Mouse (Mus musculus) neural tube, embryonic 14.5 days (tissue): ENCODE measurements around the gene Ints14. TPM values are rescaled to one million over a fixed set of nuclear protein-coding genes. Genes with fewer than 3 reads are reported as not detected.
A peak's percentile ranks its signal among the peaks of the same experiment; 100 is the strongest.

Experiments
- ATAC-seq: fragments of 200-750 bp; cut with Nextera tagmentation; 2 replicates; pipeline ENCODE4 v1.8.0; 2017; ENCODE audit warnings: low read depth, mild to moderate bottlenecking, moderate TSS enrichment, moderate library complexity
- H3K27ac ChIP-seq: fragments of 300-500 bp; sonication (generic); 2 replicates; pipeline ENCODE4 v1.5.1; 2014; ENCODE audit warnings: low read depth, mild to moderate bottlenecking, control low read depth, low read length, moderate library complexity, mixed read lengths
- H3K27me3 ChIP-seq: fragments of 300-500 bp; sonication (generic); 2 replicates; pipeline ENCODE4 v1.6.1; 2014; ENCODE audit warnings: low read length; ENCODE audit not compliant: control insufficient read depth, insufficient read depth
- H3K36me3 ChIP-seq: fragments of 300-500 bp; sonication (generic); 2 replicates; pipeline ENCODE4 v1.6.1; 2014; ENCODE audit warnings: low read length, mixed read lengths; ENCODE audit not compliant: control insufficient read depth, insufficient read depth
- H3K4me1 ChIP-seq: fragments of 300-500 bp; sonication (generic); 2 replicates; pipeline ENCODE4 v1.6.1; 2014; ENCODE audit warnings: low read length; ENCODE audit not compliant: control insufficient read depth, insufficient read depth
- H3K4me2 ChIP-seq: fragments of 300-500 bp; sonication (generic); 2 replicates; pipeline ENCODE4 v1.6.1; 2014; ENCODE audit warnings: mild to moderate bottlenecking, low read depth, low read length, control low read depth
- H3K4me3 ChIP-seq: fragments of 300-500 bp; sonication (generic); 2 replicates; pipeline ENCODE4 v1.5.1; 2014; ENCODE audit warnings: low read depth, low read length, control low read depth, mixed read lengths
- H3K9ac ChIP-seq: fragments of 300-500 bp; sonication (generic); replicated peaks from 2 replicates; pipeline ENCODE4 v1.6.1; 2014; ENCODE audit warnings: low read depth, mild to moderate bottlenecking, control low read depth, low read length, mixed read lengths
- H3K9me3 ChIP-seq: fragments of 300-500 bp; sonication (generic); 2 replicates; pipeline ENCODE4 v1.6.1; 2016; ENCODE audit warnings: low read length; ENCODE audit not compliant: control insufficient read depth
- WGBS: fragments of 180-500 bp; shearing (Covaris S2); extraction: QIAGEN DNeasy Blood & Tissue Kit; methylation state at CpG from one replicate; pipeline ENCODE4 v1.1.7; 2014; 5-methylcytosine and 5-hydroxymethylcytosine counted together
- polyA plus RNA-seq: library from polyadenylated mRNA; unstranded; fragments of >200 nt; fragmentation: Nextera tagmentation; extraction: Ambion mirVana; gene quantifications from 2 replicates; pipeline ENCODE4 v1.2.1, GENCODE M21; 2014

Ints14 gene
- polyA plus RNA-seq, 1 experiment from 2014 or later, result 37.3 TPM

DNA sequence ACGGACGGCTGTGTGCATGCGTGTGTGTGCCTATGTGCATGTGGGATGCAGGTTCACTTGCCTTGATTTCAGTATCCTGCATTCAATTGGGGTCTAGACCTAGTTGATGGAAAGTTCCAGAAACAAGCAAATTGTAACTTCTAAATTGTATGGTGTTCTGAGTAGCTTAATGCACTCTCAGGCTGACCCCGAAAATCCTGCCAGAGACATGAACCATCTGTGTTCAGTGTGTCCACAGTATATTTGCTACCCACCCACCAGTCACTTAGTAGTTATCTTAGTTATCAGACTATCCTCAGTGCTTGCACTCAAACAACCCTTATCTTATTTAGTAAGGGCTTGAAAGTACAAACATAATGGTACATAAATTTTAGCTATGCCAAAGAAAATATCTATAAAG, 19.1 kb upstream of the Ints14 start:
- Histone ChIP-seq H3K4me2 (no peak overlapping the region), H3K27me3 (no peaks in the 10 kb centered on the region), H3K9ac (no peak overlapping the region), H3K27ac (no peak overlapping the region), H3K4me1 (peaks cover 4% of the 10 kb centered on the region; the same call in 1 of the 2 replicates), H3K4me3 (no peak overlapping the region), H3K36me3 (no peaks in the 10 kb centered on the region), H3K9me3 (no peaks in the 10 kb centered on the region)
- no peak for ATAC-seq
- 86% methylated on average over 4 of the region's 4 CpGs for WGBS

DNA sequence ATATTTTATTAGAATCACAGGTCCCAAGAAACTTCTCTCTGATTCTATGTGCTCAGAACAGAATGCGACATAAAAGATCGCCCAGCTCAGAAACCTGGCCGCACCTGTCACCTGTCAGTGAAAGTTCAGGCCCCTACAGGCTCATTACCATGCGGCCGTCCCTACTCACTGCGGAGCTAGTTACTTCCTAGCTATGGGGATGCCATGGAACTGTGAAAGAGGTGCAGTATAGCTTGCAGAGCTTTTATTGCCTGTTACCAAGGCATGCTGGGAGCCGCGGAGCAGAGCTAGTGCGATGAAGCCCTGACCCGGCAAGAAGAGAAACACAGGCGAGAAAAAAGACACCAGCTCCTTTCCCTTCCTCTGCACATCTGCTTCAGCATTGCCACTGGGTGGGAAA, 16.7 kb upstream of the Ints14 start:
- Histone ChIP-seq H3K9ac (no peak overlapping the region), H3K4me3 (no peak overlapping the region), H3K36me3 (no peaks in the 10 kb centered on the region), H3K4me2 (peak overlapping the region; percentile 23; the same call in 1 of the 2 replicates), H3K27me3 (no peaks in the 10 kb centered on the region), H3K27ac (no peak overlapping the region), H3K9me3 (no peaks in the 10 kb centered on the region), H3K4me1 (peaks cover 4% of the 10 kb centered on the region; the same call in 1 of the 2 replicates)
- WGBS, result 8% methylated on average over 11 of the region's 11 CpGs
- ATAC-seq, result no peak

DNA sequence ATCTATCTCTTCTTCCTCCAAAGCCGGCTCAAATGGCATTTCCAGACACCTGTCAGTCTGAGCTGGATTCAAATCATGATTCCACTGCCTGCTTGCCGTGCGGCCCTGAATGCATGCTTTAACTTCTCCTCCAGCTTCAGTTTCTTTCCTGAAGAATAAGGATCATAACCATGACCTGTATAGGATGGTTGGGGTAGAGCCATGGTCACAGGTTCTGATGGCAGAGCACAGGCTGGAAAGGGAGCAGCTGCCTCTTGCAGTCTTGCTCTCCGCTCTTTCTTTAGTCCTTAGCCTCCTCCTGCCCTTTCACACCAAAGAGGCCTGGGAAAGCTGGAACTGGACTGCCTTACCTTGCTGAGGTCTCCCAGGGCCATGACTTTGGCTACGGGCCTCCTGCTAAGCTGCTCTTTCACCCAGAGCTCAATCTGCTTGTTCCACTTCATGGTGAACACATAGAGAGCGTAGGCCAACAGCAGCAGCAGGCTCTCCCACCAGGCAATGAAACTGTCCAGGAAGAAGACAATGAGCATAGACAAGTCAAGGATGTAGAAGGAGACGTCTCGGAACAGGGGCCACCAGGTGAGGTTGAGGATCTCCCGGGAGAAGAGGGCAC, 13.1 kb upstream of the Ints14 start:
- Histone ChIP-seq H3K36me3 (no peaks in the 10 kb centered on the region), H3K4me1 (peaks cover 4% of the 10 kb centered on the region; the same call in 1 of the 2 replicates), H3K27me3 (no peaks in the 10 kb centered on the region), H3K9ac (no peak overlapping the region), H3K4me2 (no peak overlapping the region), H3K27ac (no peak overlapping the region), H3K4me3 (no peak overlapping the region), H3K9me3 (no peaks in the 10 kb centered on the region)
- WGBS, result 92% methylated on average over 9 of the region's 9 CpGs
- ATAC-seq, result no peak

DNA sequence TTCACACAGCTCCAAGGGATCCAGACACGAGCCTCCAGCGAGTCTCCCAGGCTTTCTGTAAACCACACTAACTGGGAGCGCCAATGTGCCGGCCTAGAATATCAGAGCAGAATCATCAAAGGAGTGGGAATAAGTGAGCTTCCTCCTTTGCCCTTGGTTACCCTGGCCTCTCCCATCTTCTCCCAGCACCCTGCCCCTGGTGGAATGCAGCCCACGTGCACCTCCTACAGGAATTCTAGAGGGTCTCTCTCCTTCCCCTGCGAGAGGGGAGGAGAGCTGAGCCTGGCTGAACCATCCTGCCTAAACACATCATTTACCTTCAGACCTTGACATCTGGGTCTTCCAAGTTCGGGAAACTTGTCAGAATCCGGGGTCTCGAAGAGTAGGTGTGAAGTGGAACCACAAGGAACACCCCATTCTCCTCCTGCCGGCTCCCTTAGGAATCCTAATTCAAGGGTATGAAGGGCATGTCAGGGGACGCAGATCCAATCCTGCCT, 9.5 kb upstream of the Ints14 start, which contains the start of gene Slc24a1:
Gene Slc24a1 (minus strand): TSS at position 447 of the 497 bp plus-strand sequence.
- no peaks in the 10 kb centered on the region for H3K36me3 ChIP-seq
- 48% methylated on average over 11 of the region's 11 CpGs for WGBS
- no peaks in the 10 kb centered on the region for H3K27me3 ChIP-seq
- no peaks in the 10 kb centered on the region for H3K9me3 ChIP-seq
- no peak within 1 kb of the TSS for H3K9ac ChIP-seq
- no peak within 1 kb of the TSS for H3K4me2 ChIP-seq
- no peak for ATAC-seq
- no peak within 1 kb of the TSS for H3K4me3 ChIP-seq
- H3K27ac ChIP-seq, result no peak within 1 kb of the TSS
- no peaks in the 10 kb centered on the region for H3K4me1 ChIP-seq

DNA sequence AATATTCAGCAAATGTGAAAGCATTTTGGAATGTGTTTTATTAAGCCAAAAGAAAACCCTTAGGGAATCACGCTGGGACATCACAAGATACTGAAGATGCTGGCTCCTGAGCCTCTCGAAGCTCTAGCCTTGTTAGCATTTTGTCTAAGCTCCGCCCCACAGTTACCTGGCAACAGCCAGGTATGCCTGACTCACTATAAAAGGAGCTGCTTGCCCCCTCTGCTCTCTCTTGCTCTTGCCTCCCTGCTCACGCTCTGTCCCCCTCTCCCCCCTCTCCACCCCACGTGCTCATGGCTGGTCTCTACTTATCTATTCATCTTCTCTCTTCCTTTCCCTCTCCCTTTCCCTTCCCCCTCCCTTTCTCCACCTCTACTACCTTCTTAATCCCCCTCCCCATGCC, 8.7 kb upstream of the Ints14 start:
- Histone ChIP-seq H3K4me3 (no peak overlapping the region), H3K27ac (no peak overlapping the region), H3K4me2 (no peak overlapping the region), H3K36me3 (no peaks in the 10 kb centered on the region), H3K4me1 (no peaks in the 10 kb centered on the region), H3K9ac (no peak overlapping the region), H3K9me3 (no peaks in the 10 kb centered on the region), H3K27me3 (no peaks in the 10 kb centered on the region)
- no peak for ATAC-seq
- WGBS, result 25% methylated on average over 5 of the region's 5 CpGs

DNA sequence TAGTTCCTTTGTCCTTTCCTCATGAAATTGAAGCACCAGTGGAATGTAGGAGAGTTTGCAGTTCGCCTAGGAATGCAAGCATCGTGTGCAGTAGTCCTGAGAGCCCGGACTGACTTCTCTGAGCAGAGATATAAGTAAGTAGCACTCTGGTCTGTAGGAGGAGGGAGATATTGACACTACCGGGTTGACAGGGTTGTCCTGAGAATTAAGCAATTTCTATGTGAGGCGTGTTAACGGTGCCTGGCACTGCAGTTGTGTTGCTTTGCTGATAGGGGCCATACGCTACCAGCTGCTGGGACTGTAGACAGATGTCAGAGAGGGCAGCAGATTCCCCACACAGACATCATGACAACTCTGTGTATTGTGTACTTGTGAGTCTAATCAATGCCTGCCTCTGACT, 7.5 kb upstream of the Ints14 start:
- no peak overlapping the region for H3K9ac ChIP-seq

DNA sequence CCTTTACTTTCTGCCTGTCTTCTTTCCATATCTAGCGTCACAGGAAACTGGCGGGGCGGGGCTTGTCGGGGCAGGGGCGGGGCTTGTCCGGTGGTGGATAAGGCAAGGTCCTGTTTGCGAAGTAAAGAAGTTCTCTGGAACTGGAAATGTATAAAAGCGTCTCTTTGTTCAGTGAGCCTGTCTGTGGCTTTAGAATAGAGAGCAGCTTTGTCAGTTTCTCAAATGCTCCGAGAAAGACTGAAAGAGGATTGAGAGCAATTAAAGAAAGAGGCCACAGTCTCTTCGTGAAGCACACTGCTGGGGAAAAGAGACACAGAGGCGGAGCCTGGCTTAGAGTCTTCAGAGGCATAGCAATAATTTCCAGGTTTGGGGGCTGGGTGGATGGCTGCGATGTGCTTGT, 4.4 kb upstream of the Ints14 start:
- Histone ChIP-seq H3K9me3 (no peaks in the 10 kb centered on the region), H3K9ac (no peak overlapping the region), H3K36me3 (no peaks in the 10 kb centered on the region), H3K27ac (peak overlapping the region; percentile 44; the same call in 1 of the 2 replicates), H3K27me3 (no peaks in the 10 kb centered on the region), H3K4me1 (peaks cover 1% of the 10 kb centered on the region), H3K4me3 (no peak overlapping the region), H3K4me2 (peak overlapping the region; percentile 16; the same call in 1 of the 2 replicates)
- WGBS, result 26% methylated on average over 12 of the region's 12 CpGs
- no peak for ATAC-seq

More for the DNA sequence above, 7.5 kb upstream of the Ints14 start:
- 84% methylated on average over 7 of the region's 7 CpGs for WGBS
- Histone ChIP-seq H3K9me3 (no peaks in the 10 kb centered on the region), H3K4me3 (no peak overlapping the region), H3K27ac (no peak overlapping the region), H3K36me3 (no peaks in the 10 kb centered on the region), H3K27me3 (no peaks in the 10 kb centered on the region), H3K4me2 (no peak overlapping the region), H3K4me1 (no peaks in the 10 kb centered on the region)
- no peak for ATAC-seq

DNA sequence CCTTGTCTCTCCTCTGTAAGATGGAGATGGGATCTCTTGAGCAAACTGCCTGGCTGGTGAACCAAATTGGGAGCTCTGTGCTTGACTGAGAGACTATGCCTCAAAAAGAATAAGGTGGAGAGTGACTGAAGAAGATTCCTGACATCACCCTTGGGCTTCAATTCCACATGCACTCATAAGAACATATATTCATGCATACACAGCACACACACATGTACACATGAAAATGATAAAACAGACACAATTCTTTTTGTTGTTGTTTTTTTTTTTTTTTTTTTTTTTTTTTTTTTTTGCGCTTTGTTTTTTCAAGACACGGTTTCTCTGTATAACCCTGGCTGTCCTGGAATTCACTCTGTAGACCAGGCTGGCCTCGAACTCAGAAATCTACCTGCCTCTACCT, 3.4 kb upstream of the Ints14 start:
- Histone ChIP-seq H3K4me3 (no peak overlapping the region), H3K36me3 (no peaks in the 10 kb centered on the region), H3K27ac (no peak overlapping the region), H3K9me3 (no peaks in the 10 kb centered on the region), H3K4me2 (no peak overlapping the region), H3K9ac (no peak overlapping the region), H3K4me1 (peaks cover 8% of the 10 kb centered on the region), H3K27me3 (no peaks in the 10 kb centered on the region)
- 91% methylated on average over 3 of the region's 3 CpGs for WGBS
- ATAC-seq, result no peak

DNA sequence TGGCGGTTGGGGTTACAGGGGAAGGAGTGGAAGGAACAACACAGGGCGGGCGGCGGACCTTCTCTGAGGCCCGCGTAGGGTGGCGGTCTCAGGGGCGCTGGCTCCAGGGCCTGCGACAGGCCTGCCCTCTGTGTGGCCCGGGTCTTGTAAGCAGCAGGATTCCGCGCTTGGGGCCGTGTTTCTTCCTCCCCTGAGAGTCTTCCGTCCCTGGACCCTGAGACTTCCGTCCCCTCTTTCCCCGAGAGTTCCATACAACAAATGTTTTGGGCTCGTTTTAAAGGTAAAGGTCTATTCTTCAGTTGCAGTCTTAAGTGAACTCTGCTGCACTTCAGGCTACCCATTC, 244 bp downstream of the Ints14 start:
- H3K27me3 ChIP-seq, result no peaks in the 10 kb centered on the region
- WGBS, result 0% methylated on average over 17 of the region's 17 CpGs
- H3K27ac ChIP-seq, result peak overlapping the region; percentile 81
- H3K4me3 ChIP-seq, result peak overlapping the region; percentile 76
- H3K9me3 ChIP-seq, result no peaks in the 10 kb centered on the region
- peaks cover 8% of the 10 kb centered on the region for H3K4me1 ChIP-seq
- peaks cover 13% of the 10 kb centered on the region; the same call in 1 of the 2 replicates for H3K36me3 ChIP-seq
- peak overlapping the region; percentile 82 for H3K4me2 ChIP-seq
- H3K9ac ChIP-seq, result peak overlapping the region; percentile 82
- no peak; the same call in 1 of the 2 replicates for ATAC-seq
